Mouse (Mus musculus) gastrocnemius, adult 8-10 months (tissue): ENCODE results near the gene Mycl. TPM values are rescaled to one million over a fixed set of nuclear protein-coding genes. Genes with fewer than 3 reads are reported as not detected.

ENCODE experiments used
- DNase-seq, 2 experiments: peaks; one replicate each; pipeline ENCODE4 v3.0.0; 2022; ENCODE audit warnings: low spot score in 2 of 2
- total RNA-seq, 4 experiments: library from RNA; stranded (reverse); gene quantifications; 2 replicates each; pipeline ENCODE4 v1.2.4; 2022

The Mycl gene
- total RNA-seq, result 1 to 10 TPM in 1 of 4 experiments, under 1 TPM in 1, not detected in 2; 0.40 to 1.1 TPM

- DNase-seq, result peak; percentile 49 to 56
Measured at GRCm38 (mm10) chr4:122995404-122996220, at the start of gene Mycl. Mycl (plus strand) TSS chr4:122995652.

DNA sequence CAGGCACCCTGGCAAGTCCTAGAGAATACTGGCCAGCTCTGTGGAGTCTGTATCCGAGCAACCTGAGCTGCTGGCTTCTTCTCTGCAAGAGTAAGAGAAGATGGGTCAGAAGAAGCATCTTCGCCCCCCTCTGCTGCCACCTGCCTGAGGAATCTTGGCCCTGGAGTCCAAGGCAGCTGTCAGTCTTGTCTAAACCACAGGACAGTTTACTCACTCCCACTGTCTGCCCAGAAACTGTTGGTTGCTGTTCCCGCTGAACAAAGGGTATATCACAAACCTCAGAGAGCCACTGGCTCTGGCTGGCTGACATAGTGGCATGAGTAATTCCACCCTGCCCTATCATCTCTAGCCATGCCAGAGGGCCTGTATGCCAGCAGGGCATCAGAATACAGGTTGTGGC is 48.2 kb upstream of the Mycl start:
- DNase-seq, result no peak

GRCm38 (mm10) chr4:122949096-122949495 is 46.4 kb upstream of the Mycl start:
- DNase-seq, result no peak

DNA sequence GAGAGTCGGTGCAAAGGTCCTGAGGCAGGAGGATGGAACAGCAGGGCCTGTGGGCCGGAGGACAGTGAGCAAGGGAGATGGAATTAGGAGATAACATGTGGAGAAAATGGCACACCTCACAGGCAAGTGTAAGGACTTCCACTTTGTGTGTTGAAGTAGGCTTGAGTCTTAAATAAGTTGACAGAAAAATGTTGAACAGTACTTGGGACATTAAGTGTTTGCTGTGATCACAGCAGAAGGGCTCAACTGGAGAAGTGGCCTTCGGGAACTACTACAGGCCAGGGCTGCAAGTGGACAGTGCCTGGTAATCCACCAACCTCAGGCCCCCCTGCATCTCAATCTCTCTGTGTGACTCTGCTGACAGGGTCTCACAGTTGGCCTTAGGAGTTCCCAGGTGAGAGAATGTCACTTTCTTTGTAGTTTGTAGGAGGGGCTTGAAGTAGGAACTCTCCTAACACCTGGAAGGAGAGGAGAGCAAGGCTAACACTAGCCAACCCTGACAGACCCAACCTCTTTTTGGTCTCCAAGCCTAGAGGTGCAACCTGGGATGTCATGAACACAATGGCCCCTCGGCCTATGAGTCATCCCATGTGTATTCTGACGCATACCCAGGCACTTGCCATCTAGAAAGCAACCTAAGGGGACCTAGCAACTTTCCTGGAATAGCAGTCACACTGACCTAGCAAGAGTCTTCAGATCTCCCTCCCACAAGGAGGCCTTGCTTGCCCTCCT is 40.6 kb upstream of the Mycl start:
- no peak for DNase-seq

GRCm38 (mm10) chr4:122955412-122956136 is 39.9 kb upstream of the Mycl start:
- peak in 1 of 2 experiments; percentile 28 for DNase-seq

DNA sequence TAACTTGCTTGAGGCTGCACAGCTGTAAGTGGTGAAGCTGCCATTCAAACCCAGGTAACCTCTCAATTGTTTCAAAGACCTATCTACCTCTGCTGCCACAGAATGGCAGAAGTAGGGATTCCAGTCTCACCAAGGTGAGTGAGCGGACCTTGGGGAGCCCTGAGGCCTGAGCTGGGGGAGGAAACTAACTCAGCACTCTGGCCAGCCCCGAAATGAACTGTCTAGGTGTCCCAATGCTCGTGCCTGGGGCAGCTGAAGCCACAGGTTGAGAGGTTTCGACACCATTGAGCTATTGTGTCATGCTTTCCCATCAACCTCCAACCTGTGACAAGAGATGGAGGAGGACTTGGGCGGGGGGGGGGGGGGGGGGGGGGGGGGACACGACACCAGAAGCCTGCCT is 39.2 kb upstream of the Mycl start:
- DNase-seq, result no peak

DNA sequence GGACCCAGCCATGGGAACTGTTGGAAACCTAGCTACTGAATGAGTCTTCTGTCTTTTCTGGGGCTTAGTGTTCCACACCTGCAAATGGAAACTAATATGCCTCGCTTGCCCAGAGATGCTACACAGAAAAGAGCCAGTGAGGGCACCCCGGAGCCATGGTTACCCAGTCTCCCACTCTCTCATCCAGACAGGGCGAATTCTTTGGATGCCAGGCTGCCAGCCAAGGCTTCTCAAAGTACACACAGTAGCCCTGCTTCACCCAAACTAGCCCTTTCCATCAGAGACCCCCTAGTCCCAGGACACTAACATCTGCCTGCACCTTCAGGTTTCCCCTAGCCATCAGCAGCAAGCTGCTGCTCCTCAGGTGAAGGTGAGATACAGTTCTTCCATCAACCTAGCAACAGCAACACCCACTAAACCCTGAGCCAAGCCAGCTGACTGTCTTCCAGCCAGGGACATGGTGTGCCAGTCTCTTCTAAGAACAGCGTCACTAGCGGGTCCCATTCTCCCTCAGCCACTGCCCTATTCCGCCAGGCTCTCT is 36.9 kb upstream of the Mycl start:
- no peak for DNase-seq

DNA sequence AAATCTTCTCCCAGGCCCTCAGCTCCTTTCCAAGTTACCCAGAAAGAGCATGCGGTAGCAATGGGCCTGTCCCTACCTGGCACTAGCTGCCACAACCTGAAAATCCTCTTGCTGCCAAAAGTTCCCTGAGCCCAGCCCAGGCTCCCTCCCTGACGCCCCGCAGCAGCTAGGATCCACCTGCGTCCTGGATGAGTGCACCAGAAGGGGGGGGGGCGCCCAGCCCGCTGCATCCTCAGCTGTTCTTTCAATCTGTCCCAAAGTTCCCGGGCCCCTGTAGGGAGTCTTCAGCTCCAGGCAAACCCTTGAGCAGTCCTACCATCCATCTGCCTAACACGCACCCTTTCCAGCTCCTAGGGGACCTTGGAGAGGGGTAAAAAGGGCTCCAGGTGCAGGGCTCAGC is 35.6 kb upstream of the Mycl start:
- DNase-seq, result no peak

GRCm38 (mm10) chr4:122960321-122961099 is 34.9 kb upstream of the Mycl start:
- no peak for DNase-seq

- DNase-seq, result no peak
Measured at GRCm38 (mm10) chr4:122961100-122961567, 34.3 kb upstream of the Mycl start, which contains the start of gene Mfsd2a. Mfsd2a (minus strand) TSS chr4:122961188.

DNA sequence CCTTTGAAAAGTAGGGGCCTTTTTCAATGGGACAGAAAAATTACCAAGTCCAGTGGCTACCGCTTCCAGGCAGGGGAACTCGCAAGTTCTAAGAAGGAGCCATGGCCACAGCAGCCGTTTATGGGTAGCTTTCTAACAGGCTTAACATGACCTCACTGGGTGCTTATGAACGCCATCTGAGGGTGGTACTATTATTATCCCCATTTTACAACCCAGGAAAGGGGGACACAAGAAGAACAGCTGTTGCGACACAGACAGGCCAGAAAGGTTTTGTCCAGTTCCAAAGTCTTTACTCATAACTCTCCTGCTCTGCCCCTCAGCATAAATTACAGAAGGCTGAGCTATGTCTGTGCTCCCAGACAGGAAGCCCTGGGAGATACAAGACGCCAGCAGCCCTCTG is 33.9 kb upstream of the Mycl start:
- no peak for DNase-seq

DNA sequence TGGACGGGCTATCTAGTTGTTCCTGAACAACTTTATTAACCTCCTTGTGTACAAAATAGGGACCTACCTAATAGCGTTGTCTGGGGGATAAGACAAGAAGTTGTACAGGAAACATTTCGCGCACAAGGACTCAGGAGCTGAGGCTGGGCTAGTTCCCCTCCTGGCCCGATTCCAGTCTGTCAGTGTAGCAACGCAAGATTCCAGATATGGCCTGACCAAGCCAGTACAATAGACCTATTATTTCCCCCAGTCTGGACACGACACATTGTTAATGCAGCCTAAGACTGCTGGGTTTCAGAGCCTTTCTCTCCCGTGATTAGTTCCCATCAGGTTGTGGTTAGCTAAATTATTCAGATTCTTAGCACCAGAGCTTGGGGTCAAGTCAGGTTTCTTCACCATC is 32.7 kb upstream of the Mycl start:
- DNase-seq, result no peak

DNA sequence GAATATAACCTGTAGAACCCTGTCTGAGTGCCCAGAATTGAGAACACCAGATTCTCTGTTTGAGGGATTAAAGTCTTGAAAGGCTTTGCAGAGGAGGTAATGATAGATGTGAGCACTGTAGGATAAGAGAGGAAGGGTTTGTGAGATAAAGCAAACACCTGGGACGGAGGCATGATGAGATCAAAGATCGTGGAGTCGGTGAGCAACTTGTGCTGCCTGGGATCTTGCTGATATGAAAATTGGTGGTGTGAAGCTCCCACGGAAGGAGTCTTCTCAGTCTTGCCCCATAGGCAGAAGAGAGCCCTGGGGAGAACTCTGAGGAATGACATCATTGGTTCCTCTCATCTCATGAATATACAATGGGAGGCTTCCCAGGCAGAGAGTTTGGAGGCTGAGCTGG is 27.3 kb upstream of the Mycl start:
- DNase-seq, result no peak

DNA sequence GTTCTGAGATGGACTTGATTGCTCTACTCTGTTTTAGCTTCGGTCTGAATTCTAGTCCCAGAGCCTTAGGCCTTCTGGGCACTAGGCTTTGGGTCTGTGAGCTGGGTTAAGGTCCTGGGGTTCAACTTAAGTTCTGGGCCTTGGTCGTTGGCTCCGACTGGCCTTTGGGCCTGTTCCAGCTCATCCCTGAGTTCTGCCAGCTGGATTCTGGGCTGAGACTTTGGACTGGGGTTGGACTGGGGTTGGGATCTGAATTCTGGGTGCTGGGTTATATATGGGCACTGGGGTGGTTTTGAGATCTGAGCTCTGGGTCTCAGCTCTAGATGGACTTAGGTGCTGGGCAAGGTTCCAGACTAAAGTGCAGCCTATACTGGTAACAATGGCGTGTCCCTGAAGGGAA is 24.3 kb upstream of the Mycl start:
- DNase-seq, result no peak

DNA sequence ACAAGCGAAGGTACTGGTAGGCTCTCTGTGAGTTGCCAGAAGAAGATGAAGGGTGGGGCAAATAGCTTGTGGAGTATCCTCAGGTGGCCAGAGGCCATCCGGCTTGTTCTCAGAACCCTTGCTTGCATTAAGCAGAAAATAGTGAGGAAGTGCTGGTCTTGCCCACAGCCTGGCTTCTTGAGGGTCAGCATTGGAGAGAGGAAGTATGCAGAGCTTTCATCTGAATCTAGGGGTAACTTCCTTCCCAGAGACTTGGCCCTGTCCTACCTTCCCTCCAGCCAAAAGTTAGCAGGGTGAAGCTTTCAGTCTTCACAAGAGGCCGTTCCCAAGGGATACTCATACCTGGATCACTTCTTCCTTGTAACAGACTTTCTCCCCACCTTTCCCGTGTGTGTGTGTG is 23.8 kb upstream of the Mycl start:
- no peak for DNase-seq

GRCm38 (mm10) chr4:122972056-122972455 is 23.4 kb upstream of the Mycl start:
- no peak for DNase-seq

DNA sequence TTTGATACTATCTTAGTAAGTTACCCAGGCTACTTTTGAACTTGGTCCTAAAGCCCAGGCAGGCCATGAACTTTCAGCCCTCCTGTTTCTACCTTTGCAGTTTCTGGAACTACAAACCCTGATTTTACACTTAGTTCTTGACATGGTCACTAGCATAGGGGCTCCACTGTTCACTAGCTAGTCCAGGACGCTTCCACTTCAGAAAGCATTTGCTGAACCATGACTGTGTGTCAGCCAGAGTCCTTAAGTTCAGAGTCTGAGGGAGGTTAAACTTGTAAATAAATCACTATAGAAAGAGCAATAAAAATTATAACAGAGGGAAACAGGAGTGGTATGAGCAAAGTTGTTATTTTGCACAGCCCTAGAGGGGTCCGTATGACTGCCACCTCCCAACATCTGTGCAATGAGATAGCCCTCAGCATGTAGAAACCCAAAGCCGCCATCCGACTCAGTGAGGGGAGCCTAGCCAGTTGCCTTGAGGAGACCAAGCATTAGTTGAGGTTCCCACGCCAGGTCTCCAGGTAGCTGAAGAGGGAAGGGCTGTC is 20.4 kb upstream of the Mycl start:
- no peak for DNase-seq

- no peak for DNase-seq
Measured at GRCm38 (mm10) chr4:122976885-122977284, 18.6 kb upstream of the Mycl start.

GRCm38 (mm10) chr4:122978850-122979249 is 16.6 kb upstream of the Mycl start:
- DNase-seq, result no peak

DNA sequence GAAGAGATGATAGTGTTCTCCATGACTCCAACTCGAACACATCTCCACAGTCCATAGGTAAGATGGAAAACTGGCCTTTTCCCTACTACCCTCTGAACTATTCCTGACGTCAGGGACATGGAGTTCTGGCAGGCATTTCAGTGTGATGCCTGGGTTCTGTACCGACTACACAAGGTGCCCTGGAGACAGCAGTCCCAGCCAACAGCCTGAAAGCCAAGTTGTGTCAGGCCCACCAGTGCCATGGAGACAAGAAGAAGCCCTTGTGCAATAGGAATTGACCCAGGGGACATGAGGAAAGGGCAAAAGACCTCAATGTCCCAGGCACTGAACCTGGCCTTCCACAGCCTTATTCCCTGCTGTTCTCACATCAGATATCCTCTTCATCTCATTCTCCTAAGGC is 15.6 kb upstream of the Mycl start:
- no peak for DNase-seq

GRCm38 (mm10) chr4:122980684-122981083 is 14.8 kb upstream of the Mycl start:
- no peak for DNase-seq
